Mouse (Mus musculus): Measurements from ENCODE around the gene Ift57.

DNA sequence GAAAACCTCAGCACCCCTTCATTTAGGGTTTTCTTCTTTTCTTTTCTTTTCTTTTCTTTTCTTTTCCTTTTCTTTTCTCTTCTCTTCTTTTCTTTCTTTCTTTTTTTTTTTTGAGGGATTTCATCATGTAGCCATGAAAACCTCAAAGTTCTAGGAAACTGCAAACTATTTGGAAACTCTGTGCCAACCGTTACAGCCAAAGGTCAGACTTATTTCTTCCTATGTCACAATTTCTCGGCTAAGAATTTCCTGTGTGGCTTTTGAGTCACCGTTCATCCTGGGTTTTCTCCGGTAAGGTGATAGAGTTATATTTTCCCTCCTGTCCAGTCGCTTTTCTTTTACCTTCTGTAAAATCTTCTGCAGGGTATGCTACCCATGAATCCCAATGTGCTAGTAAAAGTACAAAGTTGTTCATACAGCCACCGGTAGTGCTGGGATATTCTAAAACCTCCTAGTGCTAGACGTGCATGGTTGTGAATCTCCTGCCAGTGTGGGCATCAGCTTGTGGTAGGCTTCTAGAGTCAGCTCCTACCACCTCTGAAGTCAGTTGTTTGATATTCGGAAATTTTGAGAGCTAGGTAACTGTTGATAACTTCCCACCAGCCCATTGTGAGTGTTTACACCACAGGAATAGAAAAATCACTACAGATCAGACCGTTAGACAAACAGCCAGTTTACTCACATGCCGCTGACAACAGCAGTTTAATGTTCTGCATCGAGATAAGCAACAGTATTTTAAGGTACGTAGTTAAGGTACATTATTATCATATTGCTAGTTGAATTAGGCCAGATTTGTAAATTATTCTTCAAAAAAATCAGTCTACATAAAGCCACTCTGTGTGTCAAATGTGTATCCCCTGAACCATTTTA lies 71.5 kb downstream of the Ift57 start:
- no peak for TF ChIP-seq CTCF (IDR thresholded peaks at IDR 0.05; ENCODE audit: low read depth, low read length)
- TF ChIP-seq TAL1 (conservative IDR thresholded peaks at IDR 0.05; ENCODE audit: low read depth, low read length), result no peak
- TF ChIP-seq POLR2AphosphoS5 (IDR thresholded peaks at IDR 0.05; ENCODE audit: insufficient replicate concordance, low read depth, low read length), result no peak
- no peak for TF ChIP-seq GATA1 (IDR thresholded peaks at IDR 0.05; ENCODE audit: borderline replicate concordance, low read length)
- no peak for TF ChIP-seq GATA2 (IDR thresholded peaks at IDR 0.05; ENCODE audit: borderline replicate concordance, low read depth, low read length)
